Mouse (Mus musculus): Measurements from ENCODE around the gene Odf2.
A peak's percentile ranks its signal among the peaks of the same experiment; 100 is the strongest.

DNA sequence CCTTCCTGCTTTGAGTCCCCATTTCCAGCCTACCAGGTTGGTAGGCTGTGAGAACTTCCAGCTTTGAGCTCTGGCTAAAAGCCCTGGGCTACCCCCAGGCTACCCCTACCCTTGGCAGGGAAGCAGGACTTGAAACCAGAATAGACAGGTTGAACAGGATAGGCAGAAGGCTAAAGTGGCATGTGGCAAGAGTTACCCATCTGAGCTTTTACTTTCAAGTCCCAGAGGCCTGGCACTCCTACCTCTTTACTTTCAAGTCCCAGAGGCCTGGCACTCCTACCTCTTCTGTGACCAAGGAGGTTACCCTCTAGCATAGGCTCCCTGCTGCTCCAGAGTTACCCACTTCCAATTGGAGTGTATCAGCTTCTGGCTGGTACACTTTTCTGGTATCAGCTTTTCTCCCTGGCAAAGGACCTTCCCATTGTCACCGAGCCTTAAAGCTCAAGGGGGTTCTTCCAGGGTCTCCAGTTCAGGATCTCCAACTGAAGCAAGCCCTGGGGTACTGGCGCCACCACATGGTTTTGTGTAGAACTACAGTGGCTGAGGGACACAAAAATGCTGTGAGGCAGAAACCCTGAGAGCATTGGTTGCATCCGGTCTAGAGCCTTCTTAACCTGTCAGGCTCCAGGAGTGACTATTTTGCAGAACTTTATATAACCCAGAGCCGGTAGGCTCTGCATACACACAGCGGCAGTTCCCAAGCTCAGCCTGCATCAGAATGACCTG, 30.1 kb upstream of the Odf2 start:
- TF ChIP-seq POLR2A (IDR thresholded peaks at IDR 0.05; ENCODE audit: borderline replicate concordance, insufficient read depth, low read length) = no peak
- TF ChIP-seq CTCF (IDR thresholded peaks at IDR 0.05; ENCODE audit: borderline replicate concordance, insufficient read depth, low read depth, low read length) = peak; percentile 48; the same call in 1 of the 2 replicates

All from cerebellum, adult 2 months (tissue).